Mouse (Mus musculus) macrophage (primary cell): ENCODE data around the gene Plac1. TPM values are rescaled to one million over a fixed set of nuclear protein-coding genes. Genes with fewer than 3 reads are reported as not detected.

Experiments used
- H3K27ac ChIP-seq: fragments of 350-480 bp; formaldehyde crosslinking; 2 replicates; pipeline ENCODE4 v1.9.0; 2021
- H3K36me3 ChIP-seq: fragments of 350-480 bp; formaldehyde crosslinking; 2 replicates; pipeline ENCODE4 v1.9.0; 2021; ENCODE audit errors: inconsistent target
- H3K4me3 ChIP-seq: fragments of 350-480 bp; formaldehyde crosslinking; 2 replicates; pipeline ENCODE4 v1.9.0; 2021; ENCODE audit errors: inconsistent target
- H3K79me2 ChIP-seq: fragments of 350-480 bp; formaldehyde crosslinking; 2 replicates; pipeline ENCODE4 v1.9.0; 2021; ENCODE audit errors: inconsistent target
- WGBS: methylation state at CpG from one replicate; pipeline ENCODE4 v1.1.7; 2026; ENCODE audit warnings: inconsistent platforms; ENCODE audit not compliant: missing documents; 5-methylcytosine and 5-hydroxymethylcytosine counted together
- polyA plus RNA-seq: library from polyadenylated mRNA; stranded (reverse); fragments of 250-400 nt; gene quantifications from 3 replicates; pipeline ENCODE4 v1.2.4, GENCODE M21; 2018; ENCODE audit warnings: inconsistent platforms

Gene Plac1
- polyA plus RNA-seq, 1 experiment from 2014 or later = not detected

DNA sequence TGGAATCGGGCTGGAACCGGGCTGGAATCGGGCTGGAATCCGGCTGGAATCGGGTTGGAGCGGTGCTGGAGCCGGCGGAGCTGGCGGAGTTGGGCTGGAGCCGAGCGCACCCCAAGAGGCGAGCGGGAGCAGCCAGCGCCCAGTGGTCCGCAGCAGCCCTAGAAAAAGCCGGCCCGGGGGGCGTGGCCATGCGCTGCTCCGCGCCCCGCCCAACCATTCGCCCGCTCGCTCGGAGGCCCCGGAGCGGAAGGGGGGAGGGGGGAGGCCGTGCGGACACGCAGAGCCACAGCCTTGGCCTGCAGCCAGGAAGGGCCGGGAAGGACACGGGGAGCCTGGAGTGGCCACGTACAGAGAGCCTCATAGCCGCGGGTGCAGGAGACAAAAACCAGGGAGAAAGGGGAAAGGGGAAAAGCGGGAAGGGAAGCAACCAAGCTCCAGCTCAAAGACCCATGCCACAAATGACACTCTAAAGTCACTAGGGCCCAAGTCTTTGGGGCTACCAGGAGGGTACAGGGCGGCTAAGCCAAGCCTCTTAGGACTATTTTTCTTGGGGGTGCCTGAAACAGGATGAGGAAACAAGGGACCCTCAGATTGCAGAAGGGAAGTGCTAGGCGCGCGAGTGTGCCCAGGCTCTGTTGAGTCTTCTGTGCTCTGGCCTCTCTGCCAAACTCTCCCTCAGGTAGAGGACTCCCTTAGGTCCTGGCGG is 182.7 kb downstream of the Plac1 start:
- peak overlapping the region; percentile 40; the same call in 1 of the 2 replicates for H3K4me3 ChIP-seq
- no peaks in the 10 kb centered on the region for H3K36me3 ChIP-seq
- WGBS = 24% methylated on average over 18 of the region's 42 CpGs
- peak overlapping the region; percentile 48; the same call in 1 of the 2 replicates for H3K27ac ChIP-seq
- no peaks in the 10 kb centered on the region for H3K79me2 ChIP-seq

DNA sequence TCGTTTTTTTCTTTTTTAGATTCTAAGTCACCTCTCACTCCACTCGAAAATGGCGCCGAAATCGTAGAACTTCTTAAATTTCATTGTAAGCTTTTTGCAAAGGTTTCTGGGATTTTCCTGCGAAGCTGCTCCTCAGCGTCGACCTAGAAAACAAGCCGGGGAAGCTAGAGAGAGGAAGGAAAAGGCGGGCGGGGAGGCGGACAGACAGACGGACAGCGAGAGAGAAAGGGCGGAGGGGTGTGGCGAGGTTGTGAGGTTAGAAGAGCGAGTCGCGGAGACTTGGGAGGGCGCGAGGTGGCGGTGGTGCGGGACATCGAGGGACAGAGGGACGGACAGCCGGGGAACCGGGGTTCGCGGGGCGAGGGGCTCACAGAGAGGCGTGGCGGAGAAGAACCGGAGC is 183.3 kb downstream of the Plac1 start:
- 18% methylated on average over 32 of the region's 33 CpGs for WGBS
- peak overlapping the region; percentile 40 for H3K4me3 ChIP-seq

DNA sequence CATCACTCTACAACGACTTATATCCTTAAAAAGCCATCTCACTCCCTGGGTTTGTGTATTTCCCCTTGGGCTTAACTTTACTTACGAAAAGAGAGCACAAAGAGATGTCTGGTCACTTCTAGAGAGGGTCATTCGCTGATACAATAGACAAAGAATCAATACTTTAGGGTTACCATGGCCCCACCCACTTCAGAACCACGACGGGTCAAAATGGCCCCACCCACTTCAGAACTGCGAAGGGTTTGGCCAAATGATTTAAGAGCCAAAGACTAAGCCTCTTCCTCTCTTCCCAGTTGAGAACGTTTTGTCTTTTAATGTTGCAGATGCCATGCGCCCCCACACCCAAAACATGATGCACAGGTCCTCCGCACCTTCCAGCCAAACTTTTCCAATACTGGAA is 184.1 kb downstream of the Plac1 start:
- Histone ChIP-seq H3K4me3 (peak overlapping the region; percentile 40), H3K36me3 (no peaks in the 10 kb centered on the region), H3K79me2 (no peaks in the 10 kb centered on the region), H3K27ac (peak overlapping the region; percentile 48)
- WGBS = 27% methylated on average over 9 of the region's 9 CpGs

More for the DNA sequence above, 183.3 kb downstream of the Plac1 start:
- Histone ChIP-seq H3K79me2 (no peaks in the 10 kb centered on the region), H3K27ac (peak overlapping the region; percentile 48), H3K36me3 (no peaks in the 10 kb centered on the region)

DNA sequence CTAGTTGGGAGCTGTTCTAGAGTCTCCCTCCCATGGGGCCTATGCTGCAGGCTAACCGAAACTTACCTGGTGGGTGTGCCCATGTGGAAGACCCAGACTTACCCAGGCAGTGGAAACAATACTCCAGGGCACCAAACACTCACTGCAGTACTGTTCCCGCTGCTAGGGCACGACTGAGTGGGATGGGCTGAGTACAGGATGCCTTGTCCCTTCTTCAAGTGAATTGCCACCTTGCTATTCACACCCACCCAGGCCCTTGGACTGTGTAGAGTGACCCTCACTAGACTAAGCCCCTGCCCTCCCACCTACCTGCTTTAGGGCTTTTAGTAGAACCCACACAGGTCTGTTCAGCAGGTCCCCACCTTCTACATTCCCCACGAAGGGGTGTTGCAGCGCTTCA is 186.0 kb downstream of the Plac1 start:
- no peak overlapping the region for H3K27ac ChIP-seq
- WGBS = 81% methylated on average over 5 of the region's 5 CpGs
- no peak overlapping the region for H3K4me3 ChIP-seq
- no peaks in the 10 kb centered on the region for H3K79me2 ChIP-seq
- H3K36me3 ChIP-seq = no peaks in the 10 kb centered on the region

DNA sequence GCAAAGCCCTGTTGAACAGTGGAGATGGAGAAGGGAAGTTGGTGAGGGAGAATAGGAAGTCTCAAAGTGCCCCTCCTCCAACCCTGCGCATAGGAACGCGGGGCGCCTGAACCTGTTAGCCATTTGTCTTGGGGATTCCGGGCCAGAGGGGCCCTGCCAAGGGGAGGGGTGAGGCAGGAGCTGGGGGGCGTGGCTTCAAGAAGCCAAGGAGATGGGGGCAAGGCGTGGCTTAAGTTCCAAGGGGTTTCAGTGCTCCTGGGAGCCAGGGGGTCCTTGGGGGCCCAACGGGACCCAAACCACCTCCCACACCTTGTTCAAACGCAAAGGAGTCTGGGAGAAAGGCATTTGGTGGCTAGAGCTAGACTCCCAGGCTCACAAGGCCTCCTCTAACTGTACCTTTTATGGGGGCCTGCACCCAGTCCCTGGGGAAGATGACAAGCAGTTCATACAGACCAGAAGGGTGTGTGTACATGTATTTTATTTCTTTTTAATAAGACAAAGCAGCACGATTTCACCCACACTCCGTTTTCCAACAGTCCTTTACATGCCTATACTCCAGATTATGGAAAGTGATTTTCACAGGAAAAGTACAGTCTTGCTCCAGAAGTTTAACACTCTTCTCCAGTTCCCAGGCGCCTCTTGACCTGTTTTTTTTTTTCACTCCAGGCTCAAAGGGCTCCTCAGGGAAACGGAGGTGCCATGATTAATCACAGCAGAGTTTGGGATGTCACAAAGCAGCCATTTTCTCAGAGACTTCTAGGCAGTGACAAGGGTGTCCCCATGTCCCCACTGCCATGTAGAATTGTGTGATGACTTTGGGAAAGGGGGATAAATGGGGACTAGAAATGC is 187.0 kb downstream of the Plac1 start:
- no peaks in the 10 kb centered on the region for H3K36me3 ChIP-seq
- H3K79me2 ChIP-seq = no peaks in the 10 kb centered on the region
- 32% methylated on average over 8 of the region's 13 CpGs for WGBS
- no peak overlapping the region for H3K4me3 ChIP-seq
- H3K27ac ChIP-seq = no peak overlapping the region

DNA sequence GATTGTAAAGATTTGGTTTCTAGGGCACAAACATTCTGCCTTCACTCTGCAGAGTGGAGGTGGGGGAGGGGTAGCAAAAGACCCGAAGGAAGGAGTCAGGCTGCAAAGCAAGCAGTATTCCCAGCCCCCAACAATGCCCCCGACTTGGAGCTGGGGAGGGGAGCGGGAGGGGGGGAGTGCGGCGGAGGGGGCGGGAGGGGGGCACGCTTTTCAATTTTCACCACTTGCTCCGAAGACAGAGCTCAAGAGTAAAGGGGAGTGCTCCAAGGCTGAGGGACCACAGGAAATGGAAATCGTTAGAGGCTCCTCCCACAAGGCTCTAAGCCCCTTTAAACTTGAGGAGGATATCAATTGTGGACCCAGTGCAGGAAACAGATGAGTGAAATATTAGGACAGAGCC is 189.6 kb downstream of the Plac1 start:
- 22% methylated on average over 7 of the region's 9 CpGs for WGBS
- Histone ChIP-seq H3K27ac (no peak overlapping the region), H3K79me2 (no peaks in the 10 kb centered on the region), H3K4me3 (no peak overlapping the region), H3K36me3 (no peaks in the 10 kb centered on the region)

DNA sequence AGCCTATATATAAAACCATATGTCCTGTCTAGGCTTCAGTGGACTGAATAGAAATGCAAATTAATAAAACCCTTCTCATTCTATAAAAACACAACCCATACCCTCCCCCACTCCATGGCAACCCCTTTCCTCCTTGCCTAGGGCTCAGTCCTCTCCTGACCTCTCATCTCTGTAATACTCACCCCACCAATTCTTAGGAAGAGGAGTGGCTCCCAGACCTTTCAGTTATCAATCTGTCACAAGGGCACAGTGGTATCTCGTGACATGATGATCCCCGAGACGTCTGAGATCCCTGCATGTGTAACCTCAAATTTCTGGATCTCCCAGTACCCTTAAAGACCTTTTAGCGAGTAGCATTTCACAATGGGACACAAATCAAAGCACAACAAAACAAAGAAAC is 190.7 kb downstream of the Plac1 start:
- Histone ChIP-seq H3K36me3 (no peaks in the 10 kb centered on the region), H3K27ac (no peak overlapping the region), H3K79me2 (no peaks in the 10 kb centered on the region), H3K4me3 (no peak overlapping the region)
- 85% methylated on average over 4 of the region's 4 CpGs for WGBS

DNA sequence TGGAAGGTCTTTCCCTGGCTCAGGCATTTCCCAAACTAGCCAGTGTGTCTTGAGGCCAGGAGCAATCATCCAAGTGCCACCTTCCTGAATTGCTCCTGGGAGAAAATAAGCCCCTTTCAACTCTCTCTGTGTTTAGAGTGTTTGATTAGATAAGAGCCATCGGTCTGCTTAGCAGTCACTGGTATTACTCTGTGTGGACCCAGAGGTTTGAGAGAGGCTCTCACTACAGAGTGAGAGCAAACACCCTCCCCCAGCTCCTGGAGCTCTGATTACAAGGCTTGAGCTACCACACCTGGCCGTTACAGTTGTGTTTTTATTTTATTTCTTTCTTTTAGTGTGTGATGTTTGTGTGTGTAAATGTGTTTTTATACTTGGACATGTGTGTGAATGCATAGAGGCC is 193.0 kb downstream of the Plac1 start:
- no peaks in the 10 kb centered on the region for H3K79me2 ChIP-seq
- H3K4me3 ChIP-seq = no peak overlapping the region
- H3K27ac ChIP-seq = no peak overlapping the region
- 61% methylated on average over 2 of the region's 2 CpGs for WGBS
- H3K36me3 ChIP-seq = no peaks in the 10 kb centered on the region

DNA sequence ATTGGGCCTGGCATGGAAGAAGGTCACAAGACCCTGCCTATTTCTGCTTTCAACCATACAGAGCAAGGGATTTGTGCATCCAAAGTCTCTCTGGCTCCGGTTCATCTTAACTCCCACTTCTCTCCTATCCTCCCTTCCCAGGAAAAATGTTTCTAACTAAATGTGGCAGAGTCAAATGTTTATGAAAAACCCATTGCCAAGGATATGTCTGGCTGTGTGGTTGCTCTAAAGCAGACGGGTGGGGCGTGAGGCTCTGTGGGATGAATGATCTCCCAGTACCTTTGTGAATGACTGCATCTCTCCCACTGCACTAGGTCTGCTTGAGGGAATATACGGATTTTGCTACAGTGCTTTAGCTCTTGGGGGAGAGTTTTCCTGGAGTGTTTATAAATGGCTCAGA is 193.9 kb downstream of the Plac1 start:
- no peak overlapping the region for H3K4me3 ChIP-seq
- H3K27ac ChIP-seq = no peak overlapping the region

DNA sequence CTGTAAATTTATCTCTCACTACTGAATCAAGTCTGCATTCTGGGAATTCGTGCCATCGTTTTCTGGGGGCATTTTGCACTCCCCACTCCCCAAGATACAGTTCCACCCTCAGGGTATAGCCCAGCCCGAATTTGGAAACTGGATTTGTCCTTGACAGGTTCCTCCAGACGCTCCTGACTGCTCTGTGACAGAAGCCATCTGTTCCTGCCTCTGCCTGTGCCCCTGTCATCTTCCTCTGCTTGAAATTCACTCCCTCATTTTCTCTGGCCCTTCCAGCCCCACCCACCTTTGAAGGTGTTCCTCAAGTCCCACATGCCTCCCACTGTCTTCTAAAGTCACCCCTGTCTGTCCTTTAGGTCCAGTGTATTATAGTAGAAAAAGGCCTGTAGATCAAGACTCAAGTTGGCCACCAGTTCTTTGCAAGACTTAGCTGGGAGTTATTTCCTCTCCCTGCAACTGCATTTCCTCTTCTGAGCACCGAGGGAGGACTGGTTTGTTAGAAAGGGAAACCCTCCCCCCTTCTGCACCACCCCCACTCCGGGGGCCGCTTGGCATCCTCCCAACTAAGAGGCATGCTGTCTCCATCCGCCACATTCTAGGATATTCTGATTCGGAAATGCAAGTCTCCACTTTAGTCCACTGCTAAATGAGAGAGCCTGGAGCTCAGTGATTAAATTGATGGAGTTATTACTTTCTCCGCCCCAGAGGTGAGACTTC is 194.6 kb downstream of the Plac1 start:
- H3K4me3 ChIP-seq = no peak overlapping the region
- H3K27ac ChIP-seq = no peak overlapping the region
- H3K79me2 ChIP-seq = no peaks in the 10 kb centered on the region
- H3K36me3 ChIP-seq = no peaks in the 10 kb centered on the region
- WGBS = 49% methylated on average over 10 of the region's 10 CpGs

More for the DNA sequence above, 193.9 kb downstream of the Plac1 start:
- 93% methylated on average over 4 of the region's 4 CpGs for WGBS
- Histone ChIP-seq H3K36me3 (no peaks in the 10 kb centered on the region), H3K79me2 (no peaks in the 10 kb centered on the region)

DNA sequence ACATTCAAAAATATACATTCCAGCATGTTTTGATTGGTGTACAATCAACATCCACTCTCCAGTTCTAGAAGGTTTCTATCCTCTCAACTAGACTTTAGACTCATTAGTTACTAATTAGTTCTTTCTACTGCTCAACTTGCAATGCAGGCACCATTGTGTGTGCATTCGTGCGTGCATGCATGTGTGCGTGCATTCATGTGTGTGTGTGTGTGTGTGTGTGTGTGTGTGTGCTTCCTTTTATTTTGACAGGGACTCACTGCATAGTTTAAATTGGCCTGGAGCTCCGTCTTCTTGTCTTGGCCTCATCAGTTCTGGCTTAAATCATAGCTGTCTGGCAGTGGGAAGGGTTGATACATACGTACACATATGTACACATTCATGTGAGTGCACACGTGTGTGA is 198.9 kb downstream of the Plac1 start:
- H3K4me3 ChIP-seq = no peak overlapping the region
- no peaks in the 10 kb centered on the region for H3K79me2 ChIP-seq
- no peaks in the 10 kb centered on the region for H3K36me3 ChIP-seq
- 85% methylated on average over 6 of the region's 6 CpGs for WGBS
- H3K27ac ChIP-seq = no peak overlapping the region

DNA sequence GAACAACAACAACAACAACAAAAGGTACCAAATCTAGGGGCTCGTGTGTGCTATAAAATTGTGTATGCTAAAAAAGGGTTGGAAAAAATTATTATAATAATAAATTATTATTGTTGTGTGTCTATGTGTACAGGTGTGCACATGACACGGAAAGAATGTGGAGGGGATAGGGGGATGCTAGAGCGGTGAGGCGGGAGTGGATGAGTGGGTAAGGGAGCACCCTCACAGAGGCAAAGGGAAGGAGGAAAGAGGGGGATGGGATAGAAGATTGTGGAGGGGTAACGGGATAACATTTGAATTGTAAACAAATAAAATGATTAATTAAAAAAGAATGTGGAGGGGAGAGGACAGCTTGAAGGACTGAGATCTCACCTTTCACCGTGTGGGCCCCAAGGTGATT is 199.8 kb downstream of the Plac1 start:
- no peak overlapping the region for H3K4me3 ChIP-seq
- H3K27ac ChIP-seq = no peak overlapping the region
- 100% methylated on average over 4 of the region's 6 CpGs for WGBS
- H3K36me3 ChIP-seq = no peaks in the 10 kb centered on the region
- no peaks in the 10 kb centered on the region for H3K79me2 ChIP-seq

DNA sequence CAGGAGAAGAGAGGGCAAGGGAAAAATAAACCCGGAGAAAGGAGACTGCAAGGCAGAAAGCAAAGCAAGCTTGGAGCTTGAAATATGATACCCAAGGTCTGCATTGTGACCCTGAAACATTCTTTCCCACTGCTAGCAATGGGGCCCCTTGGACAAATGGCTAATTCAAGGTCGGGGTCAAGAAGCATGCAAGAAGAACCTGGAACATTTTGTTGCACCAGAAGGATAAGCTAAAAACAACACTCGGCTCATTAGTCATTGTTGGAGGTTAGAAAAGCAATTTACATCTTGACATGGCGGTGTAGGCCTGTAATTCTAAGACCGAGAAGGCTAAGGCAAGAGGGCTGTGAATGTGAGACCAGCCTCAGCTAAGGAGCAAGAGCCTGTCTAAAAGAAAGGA is 200.3 kb downstream of the Plac1 start:
- Histone ChIP-seq H3K79me2 (no peaks in the 10 kb centered on the region), H3K4me3 (no peak overlapping the region), H3K27ac (no peak overlapping the region), H3K36me3 (no peaks in the 10 kb centered on the region)
- WGBS = 98% methylated on average over 5 of the region's 5 CpGs

DNA sequence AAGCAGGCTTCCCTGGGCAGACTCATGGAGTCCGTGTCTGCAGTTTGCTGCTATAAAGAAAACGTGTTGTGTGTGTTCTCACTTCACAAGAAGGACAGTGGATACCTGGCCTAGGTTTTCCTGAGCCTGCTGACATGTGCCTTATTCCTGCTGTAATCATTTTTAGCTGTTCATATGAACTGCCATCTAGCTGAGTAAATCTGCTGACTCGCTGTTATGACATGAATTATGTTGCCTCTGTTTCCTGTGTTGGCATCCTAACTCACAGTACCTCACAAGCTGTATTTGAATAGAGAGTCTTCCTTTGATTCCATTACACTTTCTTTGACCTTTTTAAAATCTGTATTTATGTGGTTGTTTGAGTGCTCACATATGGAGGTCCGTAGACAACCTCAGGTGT is 201.7 kb downstream of the Plac1 start:
- Histone ChIP-seq H3K27ac (no peak overlapping the region), H3K79me2 (no peaks in the 10 kb centered on the region), H3K4me3 (no peak overlapping the region), H3K36me3 (no peaks in the 10 kb centered on the region)
- 52% methylated on average over 4 of the region's 4 CpGs for WGBS

DNA sequence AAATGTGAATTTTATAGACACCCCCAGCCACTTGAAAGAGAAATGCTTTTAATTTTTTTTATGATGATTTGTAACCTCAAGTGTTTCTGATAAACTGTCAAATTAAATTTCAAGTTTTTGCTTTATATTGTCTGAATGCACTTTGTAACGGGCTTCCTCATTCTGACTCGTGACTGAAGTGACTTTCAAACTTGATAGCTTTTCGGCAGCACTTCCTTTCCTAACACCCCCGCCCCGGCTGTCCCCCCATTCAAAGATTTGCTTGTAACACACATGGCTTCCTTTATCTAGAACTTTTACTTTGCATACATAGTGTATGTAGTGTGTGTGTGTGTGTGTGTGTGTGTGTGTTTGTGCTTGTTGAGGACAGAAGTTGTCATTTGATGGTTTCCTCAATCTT is 210.4 kb downstream of the Plac1 start:
- H3K36me3 ChIP-seq = no peaks in the 10 kb centered on the region
- no peak overlapping the region for H3K27ac ChIP-seq
- 15% methylated on average over 5 of the region's 5 CpGs for WGBS
- no peaks in the 10 kb centered on the region for H3K79me2 ChIP-seq
- no peak overlapping the region for H3K4me3 ChIP-seq
